Mouse (Mus musculus) G1E (cell line): ENCODE data around the gene Rnf225.

ENCODE experiments used
- CTCF ChIP-seq: IDR thresholded peaks from 2 replicates; pipeline ENCODE4 v1.5.1; 2012; ENCODE audit warnings: low read depth, low read length, inconsistent platforms, mixed read lengths
- POLR2AphosphoS5 ChIP-seq: IDR thresholded peaks from 2 replicates; pipeline ENCODE4 v1.6.1; 2012; ENCODE audit warnings: low read depth, low read length, inconsistent platforms; ENCODE audit not compliant: insufficient replicate concordance
- TAL1 ChIP-seq: conservative IDR thresholded peaks from 2 replicates; pipeline ENCODE4 v1.6.1; 2012; ENCODE audit warnings: low read depth, low read length, inconsistent platforms, mixed read lengths

DNA sequence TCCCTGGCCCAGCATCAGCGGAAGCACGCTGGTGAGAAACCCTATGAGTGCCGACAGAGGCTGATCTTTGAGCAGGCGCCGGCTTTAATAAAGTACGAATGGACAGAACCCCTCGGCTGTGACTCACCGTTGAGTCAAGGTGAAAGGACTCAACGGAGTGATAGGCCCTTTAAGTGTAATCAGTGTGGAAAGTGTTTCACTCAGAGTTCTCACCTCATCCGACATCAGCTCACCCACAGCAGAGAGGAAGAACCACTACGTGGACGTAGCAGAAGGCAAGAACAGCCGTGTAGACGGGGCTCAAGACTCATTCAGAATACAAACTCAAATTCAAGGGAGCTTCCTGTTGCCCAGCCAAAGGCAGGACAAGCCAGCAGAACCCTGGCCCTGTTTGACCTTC, 36.3 kb upstream of the Rnf225 start:
- TF ChIP-seq TAL1 (no peak), CTCF (no peak), POLR2AphosphoS5 (no peak)
